Mouse (Mus musculus) stomach, postnatal 0 days (tissue): ENCODE results near the gene Atp5g3. TPM values are rescaled to one million over a fixed set of nuclear protein-coding genes. Genes with fewer than 3 reads are reported as not detected.

Experiments used
- ATAC-seq: fragments of 200-750 bp; cut with Nextera tagmentation; 2 replicates; pipeline ENCODE4 v1.8.0; 2017; ENCODE audit not compliant: low FRiP score, low TSS enrichment
- DNase-seq: peaks from one replicate; pipeline ENCODE4 v3.0.0-alpha.2; 2016; ENCODE audit warnings: low spot score
- H3K27ac ChIP-seq: fragments of 300-500 bp; sonication (generic); replicated peaks from 2 replicates; pipeline ENCODE4 v1.5.1; 2014; ENCODE audit warnings: mild to moderate bottlenecking, control low read depth
- H3K27me3 ChIP-seq: fragments of 300-500 bp; sonication (generic); 2 replicates; pipeline ENCODE4 v1.6.1; 2014; ENCODE audit warnings: low read length; ENCODE audit not compliant: control insufficient read depth, insufficient read depth
- H3K36me3 ChIP-seq: fragments of 300-500 bp; sonication (generic); 2 replicates; pipeline ENCODE4 v1.6.1; 2014; ENCODE audit warnings: low read length, mixed read lengths; ENCODE audit not compliant: control insufficient read depth, insufficient read depth
- H3K4me1 ChIP-seq: fragments of 300-500 bp; sonication (generic); replicated peaks from 2 replicates; pipeline ENCODE4 v1.6.1; 2014; ENCODE audit warnings: antibody characterized with exemption; ENCODE audit not compliant: control insufficient read depth, insufficient read depth
- H3K4me2 ChIP-seq: fragments of 300-500 bp; sonication (generic); replicated peaks from 2 replicates; pipeline ENCODE4 v1.6.1; 2014; ENCODE audit warnings: low read depth, mild to moderate bottlenecking, control low read depth, moderate library complexity
- H3K4me3 ChIP-seq: fragments of 300-500 bp; sonication (generic); 2 replicates; pipeline ENCODE4 v1.5.1; 2014; ENCODE audit warnings: low read depth, low read length, control low read depth
- H3K9ac ChIP-seq: fragments of 300-500 bp; sonication (generic); 2 replicates; pipeline ENCODE4 v1.6.1; 2014; ENCODE audit warnings: mild to moderate bottlenecking, low read length, control low read depth, mixed read lengths
- H3K9me3 ChIP-seq: fragments of 300-500 bp; sonication (generic); 2 replicates; pipeline ENCODE4 v1.6.1; 2016; ENCODE audit warnings: low read length; ENCODE audit not compliant: control insufficient read depth
- CTCF ChIP-seq: IDR thresholded peaks from 2 replicates; pipeline ENCODE4 v1.5.1; 2016; ENCODE audit warnings: antibody characterized with exemption, low read depth, mild to moderate bottlenecking, moderate library complexity
- EP300 ChIP-seq: optimal IDR thresholded peaks from 2 replicates; pipeline ENCODE3; 2016; ENCODE audit warnings: antibody characterized with exemption
- WGBS: fragments of 180-500 bp; shearing (Covaris S2); extraction: QIAGEN DNeasy Blood & Tissue Kit; methylation state at CpG from one replicate; pipeline ENCODE4 v1.1.7; 2014; 5-methylcytosine and 5-hydroxymethylcytosine counted together
- polyA plus RNA-seq: library from polyadenylated mRNA; unstranded; fragments of >200 nt; fragmentation: Nextera tagmentation; extraction: Ambion mirVana; gene quantifications from 2 replicates; pipeline ENCODE4 v1.2.1, GENCODE M21; 2015

The Atp5g3 gene
- polyA plus RNA-seq, 1 experiment from 2014 or later = 1,478 TPM

DNA sequence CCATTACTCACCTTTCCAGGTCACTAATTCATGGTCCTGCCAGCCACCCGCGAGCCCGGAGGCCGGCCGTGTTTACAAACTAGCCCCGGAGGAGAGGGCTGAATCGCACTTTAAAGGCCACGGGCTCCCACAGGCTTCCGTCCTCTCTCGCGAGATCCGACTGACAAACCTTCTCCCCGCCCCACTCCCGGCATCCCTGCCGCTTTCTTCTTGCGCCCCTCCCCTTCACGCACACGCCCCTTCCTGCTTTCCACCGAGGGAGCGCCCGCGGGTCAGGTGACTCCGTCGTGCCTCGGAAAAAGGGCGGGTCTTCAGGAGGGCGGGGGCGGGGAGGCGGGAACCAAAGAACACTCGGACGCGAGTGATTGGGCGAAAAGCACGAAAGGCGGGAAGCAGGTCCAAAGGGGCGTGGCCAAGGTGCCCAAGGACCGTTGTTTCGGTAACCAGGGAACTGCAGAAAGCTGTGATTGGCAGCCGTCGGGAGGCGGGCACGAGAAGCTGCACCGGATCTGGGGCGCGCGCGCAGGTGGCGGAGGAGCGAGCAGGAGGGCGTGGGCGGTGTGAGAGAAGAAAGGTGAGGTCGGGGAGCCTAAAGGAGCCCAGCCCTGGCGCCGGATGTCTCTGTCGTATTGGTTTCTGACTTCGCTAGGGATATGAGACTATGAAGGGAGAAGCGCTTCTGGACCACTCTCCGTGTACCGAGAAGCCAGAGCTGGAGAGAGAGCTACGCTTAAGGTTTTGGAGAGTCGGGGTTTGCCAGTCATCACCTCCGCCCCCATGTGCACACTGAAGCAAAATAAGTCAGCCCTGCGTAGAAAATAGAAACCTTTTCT is 18.4 kb downstream of the Atp5g3 start, which contains the start of gene Atf2:
Gene Atf2 (minus strand): TSS at position 176 of the 833 bp plus-strand sequence.
- no peaks in the 10 kb centered on the region for H3K9me3 ChIP-seq
- H3K4me1 ChIP-seq = no peaks in the 10 kb centered on the region
- peak within 1 kb of the TSS; percentile 88 for H3K27ac ChIP-seq
- DNase-seq = peak; percentile 99
- ATAC-seq = peak; percentile 97
- peak within 1 kb of the TSS; percentile 96 for H3K4me3 ChIP-seq
- H3K27me3 ChIP-seq = no peaks in the 10 kb centered on the region
- TF ChIP-seq EP300 (peak; percentile 99), CTCF (no peak)
- no peaks in the 10 kb centered on the region for H3K36me3 ChIP-seq
- H3K9ac ChIP-seq = peak within 1 kb of the TSS; percentile 96
- under 1% methylated on average over 62 of the region's 63 CpGs for WGBS
- peak within 1 kb of the TSS; percentile 87 for H3K4me2 ChIP-seq

DNA sequence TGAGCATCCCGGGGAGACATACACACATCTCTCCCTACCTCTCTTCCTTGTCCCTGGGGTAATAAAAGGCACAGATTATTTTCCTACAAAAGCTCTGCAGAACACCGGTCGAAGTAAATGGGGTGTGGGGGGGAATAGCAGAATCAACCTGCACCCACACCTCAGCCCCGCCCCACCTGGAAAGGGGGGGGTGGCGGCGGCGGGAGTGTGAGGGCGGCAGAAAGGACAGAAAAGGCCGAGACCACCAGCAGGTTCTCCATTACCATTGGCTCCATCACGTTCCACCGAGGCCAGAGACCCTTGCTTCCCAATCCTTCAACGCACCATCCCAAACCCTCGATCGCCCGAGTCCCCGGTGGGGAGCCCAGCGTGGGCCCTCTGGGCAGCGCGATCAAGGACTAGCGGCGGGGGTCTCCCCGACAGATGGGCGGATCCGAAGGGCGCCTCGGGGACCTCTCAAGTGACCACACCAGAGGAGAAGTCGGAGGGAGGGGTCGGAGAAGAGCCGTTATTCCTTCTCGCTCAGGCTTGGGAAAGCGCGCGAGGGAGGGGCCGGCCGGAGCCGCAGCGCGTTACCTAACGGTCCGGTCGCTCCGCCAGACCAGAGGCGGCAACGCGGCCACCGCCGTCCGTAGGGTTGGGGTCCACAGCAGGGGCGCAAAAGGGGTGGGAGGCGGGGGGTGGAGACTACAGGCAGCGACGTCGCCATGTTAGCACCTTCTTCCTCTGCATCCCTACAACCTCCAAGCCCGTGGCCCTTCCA is 19.2 kb downstream of the Atp5g3 start:
- ATAC-seq (peak; percentile 53; the same call in 1 of the 2 replicates), DNase-seq (peak; percentile 28)
- TF ChIP-seq CTCF = no peak
- no peak for TF ChIP-seq EP300
- no peaks in the 10 kb centered on the region for H3K27me3 ChIP-seq
- no peaks in the 10 kb centered on the region for H3K36me3 ChIP-seq
- H3K4me3 ChIP-seq = peak overlapping the region; percentile 96
- H3K4me1 ChIP-seq = no peaks in the 10 kb centered on the region
- H3K9ac ChIP-seq = peak overlapping the region; percentile 96
- under 1% methylated on average over 53 of the region's 54 CpGs for WGBS
- peak overlapping the region; percentile 87 for H3K4me2 ChIP-seq
- H3K27ac ChIP-seq = peak overlapping the region; percentile 88
- H3K9me3 ChIP-seq = no peaks in the 10 kb centered on the region

DNA sequence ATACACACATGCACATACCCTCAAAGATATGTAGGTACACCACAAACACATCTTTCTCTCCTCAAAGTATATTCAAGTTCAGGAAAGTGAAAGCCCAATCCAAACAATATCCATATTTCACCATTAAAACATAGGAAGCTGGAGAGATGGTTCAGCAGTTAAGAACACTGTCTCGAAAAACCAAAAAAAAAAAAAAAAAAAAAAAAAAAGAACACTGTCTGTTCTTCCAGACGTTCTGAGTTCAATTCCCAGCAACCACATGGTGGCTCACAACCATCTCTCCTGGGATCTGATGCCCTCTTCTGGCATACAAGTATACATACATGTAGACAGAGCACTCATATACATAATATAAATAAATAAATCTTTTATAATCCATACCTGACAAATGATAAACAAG is 25.1 kb downstream of the Atp5g3 start:
- WGBS = 62% methylated on average over 2 of the region's 2 CpGs

DNA sequence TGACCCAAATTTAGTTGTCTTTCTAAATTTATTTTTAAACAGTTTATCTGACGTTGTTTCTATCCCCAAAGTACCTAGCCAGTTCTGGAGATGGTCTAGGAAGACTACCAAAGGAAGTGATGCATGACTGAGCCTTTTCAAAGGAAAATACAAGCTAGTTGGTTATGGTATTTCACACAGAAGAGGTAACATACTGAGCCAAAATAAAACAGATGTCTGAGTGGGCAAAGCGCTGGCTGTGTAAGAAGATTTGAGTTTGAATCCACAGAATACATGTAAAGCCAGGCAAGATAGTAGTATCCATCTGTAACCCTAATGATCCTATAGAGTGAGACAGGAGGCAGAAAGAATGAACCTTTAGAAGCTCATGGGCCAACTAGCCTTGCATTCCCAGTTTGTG is 33.2 kb downstream of the Atp5g3 start:
- Histone ChIP-seq H3K4me3 (no peak overlapping the region), H3K27me3 (no peaks in the 10 kb centered on the region), H3K27ac (no peak overlapping the region), H3K9me3 (no peaks in the 10 kb centered on the region), H3K4me2 (no peak overlapping the region), H3K36me3 (no peaks in the 10 kb centered on the region), H3K4me1 (no peaks in the 10 kb centered on the region), H3K9ac (no peak overlapping the region)
- WGBS = 87% methylated on average over 2 of the region's 2 CpGs
- no peak for ATAC-seq
- DNase-seq = no peak
- TF ChIP-seq CTCF (no peak), EP300 (no peak)

More for the DNA sequence above, 25.1 kb downstream of the Atp5g3 start:
- Histone ChIP-seq H3K4me2 (no peak overlapping the region), H3K4me1 (no peaks in the 10 kb centered on the region), H3K27me3 (no peaks in the 10 kb centered on the region), H3K9ac (no peak overlapping the region), H3K27ac (no peak overlapping the region), H3K4me3 (no peak overlapping the region), H3K9me3 (no peaks in the 10 kb centered on the region), H3K36me3 (no peaks in the 10 kb centered on the region)
- ATAC-seq (no peak), DNase-seq (no peak)
- TF ChIP-seq CTCF (peak; percentile 17; the same call in 1 of the 2 replicates), EP300 (no peak)

DNA sequence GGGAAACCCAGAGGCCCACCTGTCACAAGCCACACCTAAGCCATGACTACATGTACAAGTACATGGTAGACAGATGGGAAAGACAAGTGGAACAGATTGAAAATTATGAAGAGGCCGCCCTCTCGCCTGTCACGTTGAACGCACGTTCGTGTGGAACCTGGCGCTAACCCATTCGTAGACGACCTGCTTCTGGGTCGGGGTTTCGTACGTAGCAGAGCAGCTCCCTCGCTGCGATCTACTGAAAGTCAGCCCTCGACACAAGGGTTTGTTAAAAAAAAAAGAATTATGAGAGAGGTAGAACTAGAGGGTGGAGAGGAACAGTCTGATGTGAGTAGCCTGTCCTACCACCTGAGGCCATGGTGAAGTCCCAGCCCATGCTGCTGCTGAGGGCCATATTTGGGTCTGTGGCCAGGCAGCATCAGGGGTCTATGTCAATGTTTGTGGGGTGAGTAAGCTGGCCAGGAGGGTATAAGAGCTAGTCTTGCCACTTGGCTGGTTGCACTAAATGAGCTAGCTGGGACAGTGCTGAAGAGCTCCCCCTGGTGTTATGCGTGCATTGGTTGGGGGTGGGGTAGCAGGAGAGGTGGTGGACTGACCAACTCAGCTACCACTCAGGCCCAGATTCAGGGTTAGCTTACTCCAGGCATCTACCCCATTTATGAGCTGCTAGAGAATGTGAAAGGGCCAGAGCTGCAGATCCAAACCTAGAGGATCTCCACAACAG is 43.2 kb downstream of the Atp5g3 start:
- H3K4me3 ChIP-seq = no peak overlapping the region
- H3K4me1 ChIP-seq = no peaks in the 10 kb centered on the region
- H3K27ac ChIP-seq = no peak overlapping the region
- no peak overlapping the region for H3K4me2 ChIP-seq
- no peaks in the 10 kb centered on the region for H3K27me3 ChIP-seq
- H3K9me3 ChIP-seq = no peaks in the 10 kb centered on the region
- WGBS = 78% methylated on average over 16 of the region's 16 CpGs
- DNase-seq (peak; percentile 56), ATAC-seq (peak; percentile 63)
- H3K36me3 ChIP-seq = no peaks in the 10 kb centered on the region
- H3K9ac ChIP-seq = no peak overlapping the region
- TF ChIP-seq EP300 (no peak), CTCF (peak; percentile 70)
